Mouse (Mus musculus): ENCODE measurements around the gene Rusc2. TPM values are rescaled to one million over a fixed set of nuclear protein-coding genes. Genes with fewer than 3 reads are reported as not detected.
A peak's percentile ranks its signal among the peaks of the same experiment; 100 is the strongest.

Rusc2 gene
- polyA plus RNA-seq, 1 experiment from 2014 or later, result 1.4 TPM

DNA sequence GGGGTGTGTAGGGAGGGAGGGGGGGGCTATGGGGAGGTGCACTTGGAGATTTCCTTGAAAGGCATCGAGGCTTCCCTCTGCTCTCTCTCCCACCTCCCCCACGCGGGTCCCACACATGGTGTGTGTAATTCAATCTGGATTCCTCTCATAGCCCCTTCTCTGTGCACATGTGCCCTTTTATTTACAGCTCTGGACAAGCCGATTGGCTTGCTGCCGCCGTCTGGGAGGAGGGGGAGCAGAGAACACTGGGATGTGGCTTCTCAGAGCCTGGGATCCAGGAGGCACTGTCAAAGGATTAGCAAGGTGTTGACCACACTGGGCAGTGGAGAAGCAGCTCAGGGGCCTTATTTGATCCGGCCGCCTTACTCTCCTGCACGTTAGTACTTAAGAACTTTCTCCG is 19.2 kb downstream of the Rusc2 start:
- WGBS, result 40% methylated on average over 10 of the region's 10 CpGs
- Histone ChIP-seq H3K9me3 (ENCODE audit: control insufficient read depth, low read length) (no peaks in the 10 kb centered on the region), H3K27me3 (replicated peaks; ENCODE audit: control insufficient read depth, insufficient read depth, low read length) (peaks cover 12% of the 10 kb centered on the region), H3K4me2 (no peak overlapping the region), H3K36me3 (ENCODE audit: control insufficient read depth, insufficient read depth, low read length) (no peaks in the 10 kb centered on the region), H3K9ac (ENCODE audit: low read depth, low read length) (no peak overlapping the region), H3K4me3 (ENCODE audit: low read depth, low read length) (no peak overlapping the region), H3K27ac (ENCODE audit: low read depth, low read length) (no peak overlapping the region), H3K4me1 (replicated peaks; ENCODE audit: control insufficient read depth, insufficient read depth, low read length) (peaks cover 8% of the 10 kb centered on the region; the same call in 1 of the 2 replicates)
- DNase-seq (ENCODE audit: low spot score), result no peak
- ATAC-seq (replicated peaks; ENCODE audit: low FRiP score), result no peak

GRCm38 (mm10) chr4:43401486-43401885 is 19.7 kb downstream of the Rusc2 start:
- Histone ChIP-seq H3K27ac (ENCODE audit: low read depth, low read length) (no peak overlapping the region), H3K9me3 (ENCODE audit: control insufficient read depth, low read length) (no peaks in the 10 kb centered on the region), H3K27me3 (replicated peaks; ENCODE audit: control insufficient read depth, insufficient read depth, low read length) (peaks cover 17% of the 10 kb centered on the region), H3K4me3 (ENCODE audit: low read depth, low read length) (no peak overlapping the region), H3K4me1 (replicated peaks; ENCODE audit: control insufficient read depth, insufficient read depth, low read length) (peaks cover 8% of the 10 kb centered on the region; the same call in 1 of the 2 replicates), H3K4me2 (no peak overlapping the region), H3K9ac (ENCODE audit: low read depth, low read length) (no peak overlapping the region), H3K36me3 (ENCODE audit: control insufficient read depth, insufficient read depth, low read length) (no peaks in the 10 kb centered on the region)
- ATAC-seq (replicated peaks; ENCODE audit: low FRiP score) (no peak), DNase-seq (ENCODE audit: low spot score) (no peak)
- 82% methylated on average over 10 of the region's 10 CpGs for WGBS

GRCm38 (mm10) chr4:43402212-43402611 is 20.4 kb downstream of the Rusc2 start:
- peaks cover 20% of the 10 kb centered on the region for H3K27me3 ChIP-seq (replicated peaks; ENCODE audit: control insufficient read depth, insufficient read depth, low read length)
- H3K4me1 ChIP-seq (replicated peaks; ENCODE audit: control insufficient read depth, insufficient read depth, low read length), result peaks cover 8% of the 10 kb centered on the region; the same call in 1 of the 2 replicates
- no peak overlapping the region for H3K4me2 ChIP-seq
- WGBS, result 73% methylated on average over 9 of the region's 9 CpGs
- H3K9me3 ChIP-seq (ENCODE audit: control insufficient read depth, low read length), result no peaks in the 10 kb centered on the region
- no peak overlapping the region for H3K27ac ChIP-seq (ENCODE audit: low read depth, low read length)
- ATAC-seq (replicated peaks; ENCODE audit: low FRiP score), result no peak
- H3K4me3 ChIP-seq (ENCODE audit: low read depth, low read length), result no peak overlapping the region
- H3K9ac ChIP-seq (ENCODE audit: low read depth, low read length), result no peak overlapping the region
- no peaks in the 10 kb centered on the region for H3K36me3 ChIP-seq (ENCODE audit: control insufficient read depth, insufficient read depth, low read length)
- DNase-seq (ENCODE audit: low spot score), result no peak

DNA sequence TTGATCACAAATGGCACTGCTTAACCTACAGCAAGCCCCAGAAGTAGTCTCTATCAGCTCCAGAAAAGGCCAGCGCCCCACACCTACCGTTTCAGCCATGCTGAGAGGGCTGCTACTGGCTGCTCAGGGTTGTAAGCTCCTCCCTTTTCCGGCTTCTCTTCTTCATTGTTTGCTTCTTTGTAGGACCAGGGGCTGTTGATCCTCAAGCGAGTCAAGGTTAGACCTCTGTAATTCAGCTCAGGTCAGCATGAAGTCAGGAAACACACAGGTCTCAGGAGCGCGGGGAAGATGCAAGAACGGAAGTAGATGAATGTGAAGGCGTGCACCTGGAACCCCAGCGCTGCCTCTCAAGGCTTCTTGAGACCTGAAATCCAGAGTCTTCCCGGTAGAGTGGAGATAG is 22.9 kb downstream of the Rusc2 start:
- Histone ChIP-seq H3K9ac (ENCODE audit: low read depth, low read length) (no peak overlapping the region), H3K4me3 (ENCODE audit: low read depth, low read length) (no peak overlapping the region), H3K27me3 (replicated peaks; ENCODE audit: control insufficient read depth, insufficient read depth, low read length) (peaks cover 18% of the 10 kb centered on the region), H3K4me1 (replicated peaks; ENCODE audit: control insufficient read depth, insufficient read depth, low read length) (peaks cover 1% of the 10 kb centered on the region; the same call in 1 of the 2 replicates), H3K27ac (ENCODE audit: low read depth, low read length) (no peak overlapping the region), H3K4me2 (no peak overlapping the region), H3K36me3 (ENCODE audit: control insufficient read depth, insufficient read depth, low read length) (no peaks in the 10 kb centered on the region), H3K9me3 (ENCODE audit: control insufficient read depth, low read length) (no peaks in the 10 kb centered on the region)
- WGBS, result 82% methylated on average over 10 of the region's 10 CpGs
- no peak for ATAC-seq (replicated peaks; ENCODE audit: low FRiP score)
- DNase-seq (ENCODE audit: low spot score), result no peak

GRCm38 (mm10) chr4:43406162-43406971 is 24.6 kb downstream of the Rusc2 start:
- H3K4me3 ChIP-seq (ENCODE audit: low read depth, low read length), result peak overlapping the region; percentile 40
- H3K27ac ChIP-seq (ENCODE audit: low read depth, low read length), result peak overlapping the region; percentile 2; the same call in 1 of the 2 replicates
- no peaks in the 10 kb centered on the region for H3K9me3 ChIP-seq (ENCODE audit: control insufficient read depth, low read length)
- peak overlapping the region; percentile 34 for H3K9ac ChIP-seq (ENCODE audit: low read depth, low read length)
- H3K4me1 ChIP-seq (replicated peaks; ENCODE audit: control insufficient read depth, insufficient read depth, low read length), result no peaks in the 10 kb centered on the region
- DNase-seq (ENCODE audit: low spot score) (no peak), ATAC-seq (replicated peaks; ENCODE audit: low FRiP score) (peak; percentile 70)
- H3K4me2 ChIP-seq, result peak overlapping the region; percentile 59
- 4% methylated on average over 28 of the region's 28 CpGs for WGBS
- H3K27me3 ChIP-seq (replicated peaks; ENCODE audit: control insufficient read depth, insufficient read depth, low read length), result peaks cover 18% of the 10 kb centered on the region
- no peaks in the 10 kb centered on the region for H3K36me3 ChIP-seq (ENCODE audit: control insufficient read depth, insufficient read depth, low read length)

- H3K4me1 ChIP-seq (replicated peaks; ENCODE audit: control insufficient read depth, insufficient read depth, low read length), result no peaks in the 10 kb centered on the region
- H3K9ac ChIP-seq (ENCODE audit: low read depth, low read length), result no peak overlapping the region
- WGBS, result 67% methylated on average over 12 of the region's 12 CpGs
- H3K9me3 ChIP-seq (ENCODE audit: control insufficient read depth, low read length), result no peaks in the 10 kb centered on the region
- H3K4me2 ChIP-seq, result peak overlapping the region; percentile 59
- H3K36me3 ChIP-seq (ENCODE audit: control insufficient read depth, insufficient read depth, low read length), result no peaks in the 10 kb centered on the region
- peaks cover 18% of the 10 kb centered on the region for H3K27me3 ChIP-seq (replicated peaks; ENCODE audit: control insufficient read depth, insufficient read depth, low read length)
- 0 out of 2 replicates have a peak overlapping the region, but pooled peaks have one; percentile 11 for H3K27ac ChIP-seq (ENCODE audit: low read depth, low read length)
- DNase-seq (ENCODE audit: low spot score) (no peak), ATAC-seq (replicated peaks; ENCODE audit: low FRiP score) (no peak)
- no peak overlapping the region; the same call in 1 of the 2 replicates for H3K4me3 ChIP-seq (ENCODE audit: low read depth, low read length)
Observed at GRCm38 (mm10) chr4:43407071-43407920, 25.5 kb downstream of the Rusc2 start.

GRCm38 (mm10) chr4:43414761-43415160 is 33.0 kb downstream of the Rusc2 start:
- H3K9ac ChIP-seq (ENCODE audit: low read depth, low read length), result no peak overlapping the region
- H3K36me3 ChIP-seq (ENCODE audit: control insufficient read depth, insufficient read depth, low read length), result no peaks in the 10 kb centered on the region; the same call in 1 of the 2 replicates
- DNase-seq (ENCODE audit: low spot score) (no peak), ATAC-seq (replicated peaks; ENCODE audit: low FRiP score) (no peak)
- WGBS, result 86% methylated on average over 14 of the region's 14 CpGs
- no peak overlapping the region for H3K27ac ChIP-seq (ENCODE audit: low read depth, low read length)
- H3K27me3 ChIP-seq (replicated peaks; ENCODE audit: control insufficient read depth, insufficient read depth, low read length), result no peaks in the 10 kb centered on the region
- peaks cover 2% of the 10 kb centered on the region; the same call in 1 of the 2 replicates for H3K4me1 ChIP-seq (replicated peaks; ENCODE audit: control insufficient read depth, insufficient read depth, low read length)
- no peaks in the 10 kb centered on the region for H3K9me3 ChIP-seq (ENCODE audit: control insufficient read depth, low read length)
- H3K4me3 ChIP-seq (ENCODE audit: low read depth, low read length), result no peak overlapping the region
- no peak overlapping the region for H3K4me2 ChIP-seq

GRCm38 (mm10) chr4:43415221-43416070 is 33.7 kb downstream of the Rusc2 start:
- H3K9me3 ChIP-seq (ENCODE audit: control insufficient read depth, low read length), result no peaks in the 10 kb centered on the region
- ATAC-seq (replicated peaks; ENCODE audit: low FRiP score) (no peak), DNase-seq (ENCODE audit: low spot score) (no peak)
- no peaks in the 10 kb centered on the region for H3K27me3 ChIP-seq (replicated peaks; ENCODE audit: control insufficient read depth, insufficient read depth, low read length)
- 84% methylated on average over 29 of the region's 29 CpGs for WGBS
- H3K4me2 ChIP-seq, result no peak overlapping the region
- no peak overlapping the region for H3K4me3 ChIP-seq (ENCODE audit: low read depth, low read length)
- no peak overlapping the region for H3K27ac ChIP-seq (ENCODE audit: low read depth, low read length)
- H3K4me1 ChIP-seq (replicated peaks; ENCODE audit: control insufficient read depth, insufficient read depth, low read length), result peaks cover 2% of the 10 kb centered on the region; the same call in 1 of the 2 replicates
- H3K9ac ChIP-seq (ENCODE audit: low read depth, low read length), result no peak overlapping the region
- no peaks in the 10 kb centered on the region; the same call in 1 of the 2 replicates for H3K36me3 ChIP-seq (ENCODE audit: control insufficient read depth, insufficient read depth, low read length)
